Mouse (Mus musculus) liver, postnatal 0 days (tissue): ENCODE measurements around the gene 1810013L24Rik. TPM values are rescaled to one million over a fixed set of nuclear protein-coding genes. Genes with fewer than 3 reads are reported as not detected.

Source experiments
- ATAC-seq: fragments of 200-750 bp; cut with Nextera tagmentation; 2 replicates; pipeline ENCODE4 v1.8.0; 2017; ENCODE audit warnings: mild to moderate bottlenecking, moderate library complexity
- DNase-seq: peaks from one replicate; pipeline ENCODE4 v3.0.0-alpha.2; 2016
- H3K27ac ChIP-seq: fragments of 300-500 bp; sonication (generic); 2 replicates; pipeline ENCODE4 v1.5.1; 2014; ENCODE audit warnings: antibody characterized with exemption, moderate library complexity, mild to moderate bottlenecking, low read depth
- H3K27me3 ChIP-seq: fragments of 300-500 bp; sonication (generic); 2 replicates; pipeline ENCODE4 v1.6.1; 2014; ENCODE audit warnings: low read length, control low read depth, mixed read lengths; ENCODE audit not compliant: insufficient read depth
- H3K36me3 ChIP-seq: fragments of 300-500 bp; sonication (generic); replicated peaks from 2 replicates; pipeline ENCODE4 v1.6.1; 2014; ENCODE audit warnings: mild to moderate bottlenecking, control low read depth, low read length, moderate library complexity, mixed read lengths; ENCODE audit not compliant: insufficient read depth
- H3K4me1 ChIP-seq: fragments of 300-500 bp; sonication (generic); 2 replicates; pipeline ENCODE4 v1.6.1; 2014; ENCODE audit warnings: antibody characterized with exemption, mild to moderate bottlenecking, control low read depth; ENCODE audit not compliant: insufficient read depth
- H3K4me2 ChIP-seq: fragments of 300-500 bp; sonication (generic); 2 replicates; pipeline ENCODE4 v1.6.1; 2014; ENCODE audit warnings: low read depth, mild to moderate bottlenecking, low read length, moderate library complexity, mixed read lengths
- H3K4me3 ChIP-seq: fragments of 300-500 bp; sonication (generic); 2 replicates; pipeline ENCODE4 v1.5.1; 2014; ENCODE audit warnings: low read depth, low read length
- H3K9ac ChIP-seq: fragments of 300-500 bp; sonication (generic); replicated peaks from 2 replicates; pipeline ENCODE4 v1.6.1; 2014; ENCODE audit warnings: mild to moderate bottlenecking, moderate library complexity
- H3K9me3 ChIP-seq: fragments of 300-500 bp; sonication (generic); 2 replicates; pipeline ENCODE4 v1.6.1; 2016; ENCODE audit warnings: mild to moderate bottlenecking, control low read depth, low read length, mixed read lengths
- CTCF ChIP-seq: sonication (generic); IDR thresholded peaks from 2 replicates; pipeline ENCODE4 v1.5.1; 2016; ENCODE audit warnings: antibody characterized with exemption, low read depth
- EP300 ChIP-seq: IDR thresholded peaks from 2 replicates; pipeline ENCODE4 v1.6.1; 2016; ENCODE audit warnings: antibody characterized with exemption, low read depth, mild to moderate bottlenecking
- WGBS: fragments of 180-500 bp; shearing (Covaris S2); extraction: QIAGEN DNeasy Blood & Tissue Kit; methylation state at CpG from one replicate; pipeline ENCODE4 v1.1.7; 2014; ENCODE audit not compliant: insufficient replicate concordance; 5-methylcytosine and 5-hydroxymethylcytosine counted together
- polyA plus RNA-seq: library from polyadenylated mRNA; unstranded; fragments of >200 nt; fragmentation: Nextera tagmentation; extraction: Ambion mirVana; gene quantifications from 2 replicates; pipeline ENCODE4 v1.2.1, GENCODE M21; 2015

1810013L24Rik gene
- polyA plus RNA-seq, 1 experiment from 2014 or later = 7.1 TPM

GRCm38 (mm10) chr16:8842962-8843361 lies 13.1 kb downstream of the 1810013L24Rik start:
- WGBS = 84% methylated on average over 10 of the region's 10 CpGs
- no peak overlapping the region for H3K9ac ChIP-seq
- no peak overlapping the region for H3K4me2 ChIP-seq
- no peaks in the 10 kb centered on the region for H3K27me3 ChIP-seq
- H3K36me3 ChIP-seq = peaks cover 60% of the 10 kb centered on the region
- DNase-seq (no peak), ATAC-seq (no peak)
- no peak for TF ChIP-seq CTCF
- TF ChIP-seq EP300 = no peak
- H3K9me3 ChIP-seq = no peaks in the 10 kb centered on the region
- no peak overlapping the region for H3K4me3 ChIP-seq
- H3K4me1 ChIP-seq = peaks cover 2% of the 10 kb centered on the region; the same call in 1 of the 2 replicates
- H3K27ac ChIP-seq = no peak overlapping the region

- H3K36me3 ChIP-seq = peaks cover 64% of the 10 kb centered on the region
These were observed 13.8 kb downstream of the 1810013L24Rik start for GRCm38 (mm10) chr16:8843580-8844175.

GRCm38 (mm10) chr16:8845986-8846385 lies 16.1 kb downstream of the 1810013L24Rik start:
- 84% methylated on average over 4 of the region's 4 CpGs for WGBS
- TF ChIP-seq CTCF (no peak), EP300 (no peak)
- no peak overlapping the region for H3K4me3 ChIP-seq
- H3K4me1 ChIP-seq = no peaks in the 10 kb centered on the region
- no peaks in the 10 kb centered on the region for H3K27me3 ChIP-seq
- DNase-seq = no peak
- no peak for ATAC-seq
- H3K9me3 ChIP-seq = no peaks in the 10 kb centered on the region
- no peak overlapping the region for H3K4me2 ChIP-seq
- H3K36me3 ChIP-seq = peaks cover 56% of the 10 kb centered on the region
- no peak overlapping the region for H3K27ac ChIP-seq
- no peak overlapping the region for H3K9ac ChIP-seq

More at GRCm38 (mm10) chr16:8843580-8844175, 13.8 kb downstream of the 1810013L24Rik start:
- no peak overlapping the region for H3K9ac ChIP-seq
- DNase-seq = no peak
- 78% methylated on average over 3 of the region's 3 CpGs for WGBS
- H3K4me3 ChIP-seq = no peak overlapping the region
- no peak for TF ChIP-seq CTCF
- TF ChIP-seq EP300 = no peak
- no peaks in the 10 kb centered on the region for H3K27me3 ChIP-seq
- H3K9me3 ChIP-seq = no peaks in the 10 kb centered on the region
- ATAC-seq = peak; percentile 65
- H3K4me1 ChIP-seq = no peaks in the 10 kb centered on the region
- no peak overlapping the region for H3K4me2 ChIP-seq
- no peak overlapping the region for H3K27ac ChIP-seq

- no peaks in the 10 kb centered on the region for H3K27me3 ChIP-seq
- no peak overlapping the region for H3K4me3 ChIP-seq
- ATAC-seq (peak; percentile 77), DNase-seq (no peak)
- 70% methylated on average over 4 of the region's 4 CpGs for WGBS
- TF ChIP-seq CTCF (no peak), EP300 (no peak)
- peaks cover 57% of the 10 kb centered on the region for H3K36me3 ChIP-seq
- 0 out of 2 replicates have a peak overlapping the region, but pooled peaks have one; percentile 37 for H3K27ac ChIP-seq
- no peak overlapping the region for H3K9ac ChIP-seq
- no peaks in the 10 kb centered on the region for H3K9me3 ChIP-seq
- H3K4me2 ChIP-seq = no peak overlapping the region
- H3K4me1 ChIP-seq = no peaks in the 10 kb centered on the region
These were observed 18.6 kb downstream of the 1810013L24Rik start for GRCm38 (mm10) chr16:8848309-8849068.

GRCm38 (mm10) chr16:8849929-8850328 lies 20.0 kb downstream of the 1810013L24Rik start:
- H3K36me3 ChIP-seq = peaks cover 63% of the 10 kb centered on the region
- no peak overlapping the region for H3K9ac ChIP-seq
- no peaks in the 10 kb centered on the region for H3K9me3 ChIP-seq
- 58% methylated on average over 1 of the region's 1 CpGs for WGBS
- no peak overlapping the region for H3K4me3 ChIP-seq
- no peak overlapping the region for H3K27ac ChIP-seq
- TF ChIP-seq CTCF (no peak), EP300 (no peak)
- H3K27me3 ChIP-seq = no peaks in the 10 kb centered on the region
- no peaks in the 10 kb centered on the region for H3K4me1 ChIP-seq
- ATAC-seq (no peak), DNase-seq (no peak)
- H3K4me2 ChIP-seq = no peak overlapping the region

GRCm38 (mm10) chr16:8855143-8855542 lies 25.2 kb downstream of the 1810013L24Rik start:
- H3K36me3 ChIP-seq = peaks cover 83% of the 10 kb centered on the region
- no peak overlapping the region for H3K9ac ChIP-seq
- ATAC-seq (no peak), DNase-seq (no peak)
- no peak overlapping the region for H3K27ac ChIP-seq
- H3K27me3 ChIP-seq = no peaks in the 10 kb centered on the region
- no peak overlapping the region for H3K4me3 ChIP-seq
- H3K9me3 ChIP-seq = no peaks in the 10 kb centered on the region
- H3K4me1 ChIP-seq = no peaks in the 10 kb centered on the region
- H3K4me2 ChIP-seq = no peak overlapping the region
- TF ChIP-seq CTCF = no peak
- TF ChIP-seq EP300 = no peak
- WGBS = 95% methylated on average over 2 of the region's 2 CpGs
